Mouse (Mus musculus) layer of hippocampus, adult 8-10 months (tissue): ENCODE results near the gene Slc25a13. TPM values are rescaled to one million over a fixed set of nuclear protein-coding genes. Genes with fewer than 3 reads are reported as not detected.
"Not testable (repeated sequence)": the region's sequence is repeated elsewhere in the genome, so short reads cannot be mapped to it uniquely, and the experiment has no call there.

ENCODE experiments used
- DNase-seq, 2 experiments: peaks; one replicate each; pipeline ENCODE4 v3.0.0; 2022; ENCODE audit warnings: low spot score in 2 of 2
- total RNA-seq, 4 experiments: library from RNA; stranded (reverse); gene quantifications; 2 replicates each; pipeline ENCODE4 v1.2.4; 2022

Slc25a13 gene
- total RNA-seq, 4 experiments from 2014 or later = 3.3 to 6.7 (median 4.3) TPM

- DNase-seq = no peak
Observed at GRCm38 (mm10) chr6:6205599-6206165, 11.3 kb downstream of the Slc25a13 start.

GRCm38 (mm10) chr6:6202451-6202850, 14.5 kb downstream of the Slc25a13 start:
- no peak for DNase-seq

- DNase-seq = no peak
Observed at GRCm38 (mm10) chr6:6201977-6202376, 15.0 kb downstream of the Slc25a13 start.

GRCm38 (mm10) chr6:6199138-6199870, 17.7 kb downstream of the Slc25a13 start:
- DNase-seq = no peak

- not testable (repeated sequence) for DNase-seq
Observed at GRCm38 (mm10) chr6:6198056-6198455, 18.9 kb downstream of the Slc25a13 start.

GRCm38 (mm10) chr6:6197339-6197738, 19.6 kb downstream of the Slc25a13 start:
- no peak for DNase-seq

GRCm38 (mm10) chr6:6196527-6196926, 20.4 kb downstream of the Slc25a13 start:
- DNase-seq = no peak

- DNase-seq = peak; percentile 32
Observed at GRCm38 (mm10) chr6:6194831-6195230, 22.1 kb downstream of the Slc25a13 start.

GRCm38 (mm10) chr6:6193906-6194305, 23.1 kb downstream of the Slc25a13 start:
- DNase-seq = no peak

GRCm38 (mm10) chr6:6192413-6192812, 24.6 kb downstream of the Slc25a13 start:
- no peak for DNase-seq

GRCm38 (mm10) chr6:6191596-6192337, 25.2 kb downstream of the Slc25a13 start:
- peak; percentile 56 to 58 for DNase-seq

GRCm38 (mm10) chr6:6188970-6189369, 28.0 kb downstream of the Slc25a13 start:
- no peak for DNase-seq

GRCm38 (mm10) chr6:6186468-6186867, 30.5 kb downstream of the Slc25a13 start:
- DNase-seq = no peak

- no peak for DNase-seq
Observed at GRCm38 (mm10) chr6:6185735-6186068, 31.3 kb downstream of the Slc25a13 start.

- no peak for DNase-seq
Observed at GRCm38 (mm10) chr6:6184921-6185734, 31.8 kb downstream of the Slc25a13 start.

- no peak for DNase-seq
Observed at GRCm38 (mm10) chr6:6183601-6184000, 33.4 kb downstream of the Slc25a13 start.

- DNase-seq = no peak
Observed at GRCm38 (mm10) chr6:6182191-6182590, 34.8 kb downstream of the Slc25a13 start.

GRCm38 (mm10) chr6:6178341-6178740, 38.6 kb downstream of the Slc25a13 start:
- DNase-seq = not testable (repeated sequence)

- no peak for DNase-seq
Observed at GRCm38 (mm10) chr6:6175350-6175971, 41.5 kb downstream of the Slc25a13 start.

GRCm38 (mm10) chr6:6173935-6174561, 42.9 kb downstream of the Slc25a13 start:
- DNase-seq = no peak
